In the genomic region with DNA sequence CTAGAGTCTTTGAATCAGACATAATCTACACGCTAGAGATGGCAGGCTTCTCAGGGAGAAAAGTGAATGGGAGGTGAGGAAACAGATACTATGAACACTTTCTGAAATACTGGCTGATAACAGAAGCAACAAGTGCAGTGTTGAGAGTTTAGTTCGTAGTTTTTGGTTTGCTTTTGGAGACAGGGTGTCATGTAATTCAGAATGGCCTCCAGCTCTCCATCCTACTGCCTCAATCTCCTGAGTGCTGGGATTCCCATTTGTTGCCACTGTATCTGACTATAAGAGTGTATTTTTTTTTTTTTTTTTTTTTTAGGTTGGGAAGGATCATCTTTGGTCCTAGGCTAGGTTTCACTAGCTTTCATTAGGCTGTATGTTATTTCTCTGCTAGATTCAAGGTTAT, we compare ENCODE assay signal across 8 mouse cellular contexts. TPM values are rescaled to one million over a fixed set of nuclear protein-coding genes. Genes with fewer than 3 reads are reported as not detected.
DNase-seq lines count a peak whose midpoint lies in the region; ATAC-seq and TF ChIP-seq lines count a peak whose summit lies in the region.

No protein-coding gene starts in this region.

- peak overlapping the region; percentile 99 for H3K27ac ChIP-seq in heart, embryonic 12.5 days (ENCODE audit: poor library complexity, severe bottlenecking)
- no peak overlapping the region for H3K27ac ChIP-seq in forebrain, embryonic 13.5 days
- peak overlapping the region; percentile 88 for H3K27ac ChIP-seq in liver, embryonic 12.5 days

- no peak for DNase-seq in heart, postnatal 14 days
- DNase-seq in adrenal gland, adult (ENCODE audit: inconsistent age in 2 of 2, low spot score in 1 of 2) = no peak
- no peak for DNase-seq in retina, embryonic 14.5 days (ENCODE audit: low spot score)
- DNase-seq in left cerebral cortex, adult 18-20 months (ENCODE audit: low spot score in 2 of 2) = no peak

- peaks cover 56% of the 10 kb centered on the region for H3K79me3 ChIP-seq in C2C12 (ENCODE audit: low read depth)

- TF ChIP-seq CTCF in C2C12 (IDR thresholded peaks at IDR 0.05; ENCODE audit: control insufficient read depth, insufficient read depth, insufficient read length) = no peak

- H3K4me3 ChIP-seq in heart, embryonic 12.5 days = peak overlapping the region; percentile 94
- H3K4me3 ChIP-seq in C2C12 (ENCODE audit: insufficient read depth, poor library complexity, severe bottlenecking) = peak overlapping the region; percentile 71
- no peak overlapping the region for H3K4me3 ChIP-seq in forebrain, embryonic 13.5 days
- H3K4me3 ChIP-seq in liver, embryonic 12.5 days = peak overlapping the region; percentile 90

- ATAC-seq in heart, embryonic 12.5 days (ENCODE audit: insufficient number of reproducible peaks, low FRiP score) = no peak
- ATAC-seq in forebrain, embryonic 13.5 days = no peak
- ATAC-seq in liver, embryonic 12.5 days = no peak

- intact Hi-C loops in heart, postnatal 14 days (cut with DNase I) = loop anchor here (2.0 to 10.0 kb wide), 3 partner anchors 73 to 183 kb away; a partner anchor contains a TSS

- no peaks in the 10 kb centered on the region for H3K9me3 ChIP-seq in heart, embryonic 12.5 days (replicated peaks)
- no peaks in the 10 kb centered on the region for H3K9me3 ChIP-seq in forebrain, embryonic 13.5 days (replicated peaks)
- H3K9me3 ChIP-seq in liver, embryonic 12.5 days (replicated peaks) = no peaks in the 10 kb centered on the region

- peak overlapping the region; percentile 73 for H3K4me2 ChIP-seq in heart, embryonic 12.5 days
- H3K4me2 ChIP-seq in forebrain, embryonic 13.5 days = peak overlapping the region; percentile 33; the same call in 1 of the 2 replicates
- peak overlapping the region; percentile 93 for H3K4me2 ChIP-seq in liver, embryonic 12.5 days

- peaks cover 51% of the 10 kb centered on the region for H3K36me3 ChIP-seq in heart, embryonic 12.5 days
- peaks cover 48% of the 10 kb centered on the region for H3K36me3 ChIP-seq in C2C12 (ENCODE audit: control insufficient read depth, insufficient read depth)
- peaks cover 50% of the 10 kb centered on the region for H3K36me3 ChIP-seq in forebrain, embryonic 13.5 days (ENCODE audit: poor library complexity, severe bottlenecking)
- H3K36me3 ChIP-seq in liver, embryonic 12.5 days = peaks cover 58% of the 10 kb centered on the region

- H3K9ac ChIP-seq in heart, embryonic 12.5 days = peak overlapping the region; percentile 63
- 0 out of 2 replicates have a peak overlapping the region, but pooled peaks have one; percentile 12 for H3K9ac ChIP-seq in forebrain, embryonic 13.5 days
- H3K9ac ChIP-seq in liver, embryonic 12.5 days = peak overlapping the region; percentile 96; the same call in 1 of the 2 replicates

- 45% methylated on average over 2 of the region's 2 CpGs for WGBS in heart, embryonic 12.5 days
- WGBS in forebrain, embryonic 13.5 days = 84% methylated on average over 2 of the region's 2 CpGs
- 21% methylated on average over 2 of the region's 2 CpGs for WGBS in liver, embryonic 12.5 days (ENCODE audit: insufficient replicate concordance)

- peaks cover 85% of the 10 kb centered on the region for H3K79me2 ChIP-seq in C2C12 (ENCODE audit: control insufficient read depth, insufficient read depth)

- peaks cover 40% of the 10 kb centered on the region for H3K4me1 ChIP-seq in heart, embryonic 12.5 days (replicated peaks)
- peaks cover 34% of the 10 kb centered on the region for H3K4me1 ChIP-seq in forebrain, embryonic 13.5 days
- peaks cover 75% of the 10 kb centered on the region for H3K4me1 ChIP-seq in liver, embryonic 12.5 days

- H3ac ChIP-seq in C2C12 (ENCODE audit: control insufficient read depth, insufficient read length, low read depth) = peak overlapping the region; percentile 52

- H3K27me3 ChIP-seq in heart, embryonic 12.5 days (replicated peaks) = no peaks in the 10 kb centered on the region
- no peaks in the 10 kb centered on the region for H3K27me3 ChIP-seq in C2C12 (ENCODE audit: control insufficient read depth, insufficient read depth, insufficient read length)
- H3K27me3 ChIP-seq in forebrain, embryonic 13.5 days = no peaks in the 10 kb centered on the region
- H3K27me3 ChIP-seq in liver, embryonic 12.5 days (replicated peaks) = no peaks in the 10 kb centered on the region

TF ChIP-seq in C2C12, 6 proteins besides CTCF, POLR2A, EP300 and RAD21:
- TF ChIP-seq USF1 (IDR thresholded peaks at IDR 0.05; ENCODE audit: low read depth) = no peak
- TF ChIP-seq CEBPB (IDR thresholded peaks at IDR 0.05; ENCODE audit: low read depth) = no peak
- TF ChIP-seq MYOG (IDR thresholded peaks at IDR 0.05; ENCODE audit: control insufficient read depth, extremely low read depth, insufficient read length) = no peak
- TF ChIP-seq MYOD1 (IDR thresholded peaks at IDR 0.05; ENCODE audit: control insufficient read depth, insufficient read length, low read depth) = no peak
- no peak for TF ChIP-seq MAX (IDR thresholded peaks at IDR 0.05)
- no peak for TF ChIP-seq FOSL1 (IDR thresholded peaks at IDR 0.05; ENCODE audit: insufficient read depth, low read length, poor library complexity, severe bottlenecking)

RNA-seq across cellular contexts. Expression of a gene that starts 1.1 kb away (rescaled TPM):
- 29.1 and 30.9 TPM in 2 replicates for polyA plus RNA-seq in heart, embryonic 12.5 days (2016; fragmentation: Nextera tagmentation; extraction: Ambion mirVana)
- 10 to 100 TPM; 10.8 to 11.2 TPM for total RNA-seq in heart, postnatal 14 days (2021)
- 35.8 TPM for polyA plus RNA-seq in C2C12 (2012; fragmentation: generic; extraction: Trizol)
- 31.2 and 35.4 TPM in 2 replicates for polyA plus RNA-seq in forebrain, embryonic 13.5 days (2015; fragmentation: Nextera tagmentation; extraction: Ambion mirVana)
- 28.8 and 29.1 TPM in 2 replicates for polyA plus RNA-seq in liver, embryonic 12.5 days (2016; fragmentation: Nextera tagmentation; extraction: Ambion mirVana)
- total RNA-seq in left cerebral cortex, adult 18-20 months (2021) = 10 to 100 TPM in 1 of 2 experiments, 1 to 10 TPM in 1; 9.3 to 12.9 TPM

RNA-seq across cellular contexts. Expression of a gene that starts 1.9 kb away (rescaled TPM):
- 384 and 391 TPM in 2 replicates for polyA plus RNA-seq in heart, embryonic 12.5 days (2016; fragmentation: Nextera tagmentation; extraction: Ambion mirVana)
- total RNA-seq in heart, postnatal 14 days (2021) = 100 to 1,000 TPM; 115 to 123 TPM
- polyA plus RNA-seq in C2C12 (2012; fragmentation: generic; extraction: Trizol) = 375 TPM
- 179 and 185 TPM in 2 replicates for polyA plus RNA-seq in forebrain, embryonic 13.5 days (2015; fragmentation: Nextera tagmentation; extraction: Ambion mirVana)
- polyA plus RNA-seq in liver, embryonic 12.5 days (2016; fragmentation: Nextera tagmentation; extraction: Ambion mirVana) = 149 and 159 TPM in 2 replicates
- total RNA-seq in left cerebral cortex, adult 18-20 months (2021) = 10 to 100 TPM; 68.9 to 74.6 TPM

RNA-seq across cellular contexts. Expression of a gene that starts 5.9 kb away (rescaled TPM):
- polyA plus RNA-seq in heart, embryonic 12.5 days (2016; fragmentation: Nextera tagmentation; extraction: Ambion mirVana) = 142 and 160 TPM in 2 replicates
- total RNA-seq in heart, postnatal 14 days (2021) = 10 to 100 TPM; 81.0 to 88.8 TPM
- polyA plus RNA-seq in C2C12 (2012; fragmentation: generic; extraction: Trizol) = 327 TPM
- polyA plus RNA-seq in forebrain, embryonic 13.5 days (2015; fragmentation: Nextera tagmentation; extraction: Ambion mirVana) = 137 and 141 TPM in 2 replicates
- polyA plus RNA-seq in liver, embryonic 12.5 days (2016; fragmentation: Nextera tagmentation; extraction: Ambion mirVana) = 232 and 233 TPM in 2 replicates
- total RNA-seq in left cerebral cortex, adult 18-20 months (2021) = 100 to 1,000 TPM; 107 to 110 TPM

RNA-seq across cellular contexts. Expression of a gene that starts 13.7 kb away (rescaled TPM):
- polyA plus RNA-seq in heart, embryonic 12.5 days (2016; fragmentation: Nextera tagmentation; extraction: Ambion mirVana) = 87.7 and 97.8 TPM in 2 replicates
- 10 to 100 TPM; 41.6 to 42.5 TPM for total RNA-seq in heart, postnatal 14 days (2021)
- 41.6 TPM for polyA plus RNA-seq in C2C12 (2012; fragmentation: generic; extraction: Trizol)
- polyA plus RNA-seq in forebrain, embryonic 13.5 days (2015; fragmentation: Nextera tagmentation; extraction: Ambion mirVana) = 29.5 and 36.8 TPM in 2 replicates
- polyA plus RNA-seq in liver, embryonic 12.5 days (2016; fragmentation: Nextera tagmentation; extraction: Ambion mirVana) = 62.3 and 64.7 TPM in 2 replicates
- total RNA-seq in left cerebral cortex, adult 18-20 months (2021) = 10 to 100 TPM; 57.5 to 62.7 TPM

RNA-seq across cellular contexts. Expression of a gene that starts 49.2 kb away (rescaled TPM):
- 8.7 and 9.4 TPM in 2 replicates for polyA plus RNA-seq in heart, embryonic 12.5 days (2016; fragmentation: Nextera tagmentation; extraction: Ambion mirVana)
- total RNA-seq in heart, postnatal 14 days (2021) = 10 to 100 TPM; 18.0 to 21.1 TPM
- 1.8 TPM for polyA plus RNA-seq in C2C12 (2012; fragmentation: generic; extraction: Trizol)
- 16.5 and 18.8 TPM in 2 replicates for polyA plus RNA-seq in forebrain, embryonic 13.5 days (2015; fragmentation: Nextera tagmentation; extraction: Ambion mirVana)
- 1.9 and 2.0 TPM in 2 replicates for polyA plus RNA-seq in liver, embryonic 12.5 days (2016; fragmentation: Nextera tagmentation; extraction: Ambion mirVana)
- total RNA-seq in left cerebral cortex, adult 18-20 months (2021) = 1 to 10 TPM; 6.7 to 7.8 TPM

Comparison
In these comparisons a context has a peak if more than half of its experiments do, and no peak if none do; other contexts are left out.
1. H3K4me2 ChIP-seq: peak in every context shown above with its lines; median percentile 93 in liver, embryonic 12.5 days; 73 in heart, embryonic 12.5 days; 33 in forebrain, embryonic 13.5 days.
2. H3K9ac ChIP-seq: peak in every context shown above with its lines; median percentile 96 in liver, embryonic 12.5 days; 63 in heart, embryonic 12.5 days; 12 in forebrain, embryonic 13.5 days.